Mouse (Mus musculus) G1E (cell line): Measurements from ENCODE around the gene Sctr.

Experiments
- CTCF ChIP-seq: IDR thresholded peaks from 2 replicates; pipeline ENCODE4 v1.5.1; 2012; ENCODE audit warnings: low read depth, low read length, inconsistent platforms, mixed read lengths
- GATA1 ChIP-seq: IDR thresholded peaks from 2 replicates; pipeline ENCODE4 v1.6.1; 2012; ENCODE audit warnings: borderline replicate concordance, low read length, inconsistent platforms, mixed read lengths

DNA sequence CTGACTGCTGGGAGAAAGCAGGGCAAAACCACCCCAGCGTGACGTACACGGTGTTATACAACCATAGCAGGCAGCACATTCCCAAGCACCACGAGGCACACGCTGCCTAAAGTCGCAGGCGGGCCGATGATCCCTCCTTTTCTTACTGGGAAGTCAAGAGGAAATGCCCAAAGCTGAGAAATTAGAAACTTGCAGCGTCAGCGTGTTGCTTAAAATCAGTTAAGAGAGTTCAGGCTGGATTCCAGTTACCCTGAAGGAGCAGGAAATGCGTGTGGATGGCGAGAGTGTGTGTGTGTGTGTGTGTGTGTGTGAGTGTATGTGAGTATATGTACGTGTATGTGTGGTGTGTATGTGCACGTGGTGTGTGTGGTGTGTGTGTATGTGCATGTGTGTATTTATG is 50.4 kb downstream of the Sctr start:
- no peak for TF ChIP-seq CTCF
- no peak for TF ChIP-seq GATA1
